Mouse (Mus musculus) inflammation-experienced regulatory T-cells, adult 6 months (primary cell): ENCODE measurements around the gene Rwdd2a. TPM values are rescaled to one million over a fixed set of nuclear protein-coding genes. Genes with fewer than 3 reads are reported as not detected.
"Not testable (repeated sequence)": the region's sequence is repeated elsewhere in the genome, so short reads cannot be mapped to it uniquely, and the experiment has no call there.

Experiments used
- ATAC-seq: one replicate; pipeline ENCODE4 v1.8.0; 2017
- polyA plus RNA-seq, 3 experiments: library from polyadenylated mRNA; unstranded; fragments of 100-300 nt; shearing (Covaris generic); gene quantifications; one replicate each; pipeline ENCODE4 v1.2.1; 2017

The Rwdd2a gene
- polyA plus RNA-seq, 3 experiments from 2014 or later = 4.6 to 5.7 (median 5.6) TPM

DNA sequence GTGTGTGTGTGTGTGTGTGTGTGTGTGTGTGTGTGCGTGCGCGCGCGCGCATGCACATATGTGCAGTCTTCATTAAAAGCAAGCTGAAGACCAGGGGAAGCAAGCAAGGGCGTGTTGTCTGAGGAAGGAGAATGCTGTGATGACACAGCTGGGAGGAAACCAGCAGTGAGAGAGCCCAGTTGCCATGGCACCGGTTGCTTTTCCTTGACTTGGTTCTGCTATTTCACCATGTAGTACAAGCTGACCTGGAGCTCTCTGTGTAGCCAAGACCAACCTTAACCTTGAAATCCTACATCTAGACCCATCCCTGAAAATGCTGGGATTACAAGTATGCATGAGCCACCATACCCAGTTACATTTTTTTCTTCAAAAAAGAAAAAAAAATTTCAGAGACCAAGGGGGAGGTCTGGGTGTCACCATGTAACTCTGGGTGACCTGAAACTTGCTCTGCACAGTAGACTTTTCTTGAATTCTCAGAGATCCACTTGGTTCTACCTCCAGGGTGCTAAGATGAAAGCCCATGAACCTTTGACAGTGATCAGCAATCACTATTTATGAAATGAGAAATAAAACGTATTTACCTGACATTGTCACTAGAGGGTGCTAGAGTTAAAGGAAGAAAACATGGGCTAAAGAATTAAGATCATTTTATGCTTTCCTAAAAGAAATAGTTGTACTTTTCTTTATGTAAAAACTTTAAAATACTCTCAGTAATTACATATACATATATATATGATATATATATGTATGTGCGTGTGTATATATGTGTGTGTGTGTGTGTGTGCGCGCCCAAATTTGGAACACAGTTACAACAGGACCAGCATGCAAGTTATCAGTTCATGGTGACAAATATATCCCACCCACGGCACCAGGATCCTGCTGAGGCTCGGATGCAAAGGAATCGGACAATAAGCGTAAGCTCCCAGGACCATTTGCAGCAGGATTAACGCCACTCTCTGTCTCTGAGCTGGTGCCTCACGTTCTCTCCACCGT lies 21.2 kb downstream of the Rwdd2a start:
- no peak for ATAC-seq

DNA sequence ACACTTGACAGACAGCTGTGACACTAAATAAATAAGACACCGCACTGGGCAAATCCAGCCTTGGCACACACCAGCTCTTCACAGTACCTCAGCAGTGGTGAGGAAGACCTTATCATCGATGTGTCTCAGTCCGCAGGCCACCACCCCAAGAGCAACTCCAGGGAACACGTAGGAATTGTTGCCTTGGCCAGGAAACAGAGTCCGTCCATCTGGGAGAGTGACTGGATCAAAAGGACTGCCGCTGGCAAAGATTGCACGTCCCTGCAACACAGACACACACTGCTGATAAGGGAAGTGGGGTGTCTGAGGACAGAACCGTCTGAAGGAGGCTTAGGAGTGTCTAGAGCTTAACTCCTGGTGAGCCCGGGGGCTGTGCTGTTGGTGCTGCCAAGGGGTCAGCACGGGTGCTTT lies 22.6 kb downstream of the Rwdd2a start:
- not testable (repeated sequence) for ATAC-seq

DNA sequence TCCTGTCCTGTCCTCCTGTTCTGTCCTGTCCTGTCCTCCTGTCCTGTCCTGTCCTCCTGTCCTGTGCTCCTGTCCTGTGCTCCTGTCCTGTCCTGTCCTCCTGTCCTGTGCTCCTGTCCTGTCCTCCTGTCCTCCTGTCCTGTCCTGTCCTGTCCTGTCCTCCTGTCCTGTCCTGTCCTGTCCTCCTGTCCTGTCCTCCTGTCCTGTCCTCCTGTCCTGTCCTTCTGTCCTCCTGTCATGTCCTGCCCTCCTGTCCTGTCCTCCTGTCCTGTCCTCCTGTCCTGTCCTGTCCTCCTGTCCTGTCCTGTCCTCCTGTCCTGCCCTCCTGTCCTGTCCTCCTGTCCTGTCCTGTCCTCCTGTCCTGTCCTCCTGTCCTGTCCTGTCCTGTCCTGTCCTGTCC lies 25.2 kb downstream of the Rwdd2a start:
- not testable (repeated sequence) for ATAC-seq

DNA sequence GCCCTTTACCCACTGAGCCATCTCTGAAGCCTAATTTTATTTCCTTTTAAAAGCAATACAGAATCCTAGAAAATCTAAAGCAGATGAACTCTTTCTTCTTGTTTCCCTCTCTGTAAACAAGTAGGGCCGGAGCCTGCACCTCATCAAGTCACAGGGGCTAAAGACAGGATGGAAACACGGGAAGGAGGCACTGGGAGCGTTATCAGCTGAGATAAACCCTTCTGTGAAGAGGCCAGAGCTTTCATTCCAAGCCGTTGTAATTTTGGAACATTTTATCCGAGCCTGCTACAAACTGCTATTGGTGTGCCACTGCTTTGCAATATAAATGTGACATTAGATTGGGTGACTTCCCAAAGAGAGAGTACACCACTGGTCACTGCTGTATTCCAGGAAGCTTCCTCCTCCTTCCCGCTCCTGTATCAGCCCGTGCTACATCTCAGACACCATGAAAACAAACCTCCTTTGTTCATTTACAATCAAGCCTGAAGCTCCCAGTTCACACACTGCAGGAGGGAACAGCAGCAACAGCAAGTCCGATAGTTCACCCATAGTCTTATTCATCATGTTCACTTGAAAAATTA lies 28.0 kb downstream of the Rwdd2a start:
- ATAC-seq = no peak

- ATAC-seq = no peak
These were observed 34.0 kb downstream of the Rwdd2a start for GRCm38 (mm10) chr9:86605776-86606175.

GRCm38 (mm10) chr9:86612091-86612490 lies 40.3 kb downstream of the Rwdd2a start:
- no peak for ATAC-seq

- ATAC-seq = no peak
These were observed 44.0 kb downstream of the Rwdd2a start for GRCm38 (mm10) chr9:86615765-86616164.

DNA sequence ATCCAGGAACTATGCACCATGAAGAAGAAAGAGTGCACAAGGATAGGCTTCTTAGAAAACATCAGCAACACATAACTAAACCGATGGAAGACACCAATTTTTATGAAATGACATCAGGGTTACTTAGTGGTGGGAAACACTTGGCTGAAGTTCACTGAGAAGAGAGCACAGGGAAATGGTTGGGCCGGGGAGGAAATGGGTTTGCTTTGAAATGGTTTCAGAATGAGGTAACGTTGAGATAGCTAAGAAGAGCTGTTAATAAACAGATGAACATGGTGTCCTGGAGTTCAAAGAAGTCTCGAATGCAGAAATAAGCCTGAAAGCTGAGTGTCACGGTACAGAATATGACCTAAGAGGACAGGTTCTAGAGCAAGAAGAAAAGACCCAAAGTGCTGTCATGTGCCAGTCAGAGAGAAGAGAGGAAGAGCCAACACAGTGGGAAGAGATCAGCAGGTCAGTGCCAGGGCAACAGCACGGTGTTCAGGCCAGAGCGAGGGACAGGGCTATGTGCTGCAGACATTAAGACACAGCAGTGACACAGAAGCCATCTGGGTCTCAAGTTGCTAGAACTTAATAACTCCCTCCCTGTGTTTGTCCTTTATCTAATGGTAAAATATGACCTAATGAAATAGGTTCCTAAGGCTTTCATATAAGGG lies 46.2 kb downstream of the Rwdd2a start:
- peak; percentile 93 for ATAC-seq

DNA sequence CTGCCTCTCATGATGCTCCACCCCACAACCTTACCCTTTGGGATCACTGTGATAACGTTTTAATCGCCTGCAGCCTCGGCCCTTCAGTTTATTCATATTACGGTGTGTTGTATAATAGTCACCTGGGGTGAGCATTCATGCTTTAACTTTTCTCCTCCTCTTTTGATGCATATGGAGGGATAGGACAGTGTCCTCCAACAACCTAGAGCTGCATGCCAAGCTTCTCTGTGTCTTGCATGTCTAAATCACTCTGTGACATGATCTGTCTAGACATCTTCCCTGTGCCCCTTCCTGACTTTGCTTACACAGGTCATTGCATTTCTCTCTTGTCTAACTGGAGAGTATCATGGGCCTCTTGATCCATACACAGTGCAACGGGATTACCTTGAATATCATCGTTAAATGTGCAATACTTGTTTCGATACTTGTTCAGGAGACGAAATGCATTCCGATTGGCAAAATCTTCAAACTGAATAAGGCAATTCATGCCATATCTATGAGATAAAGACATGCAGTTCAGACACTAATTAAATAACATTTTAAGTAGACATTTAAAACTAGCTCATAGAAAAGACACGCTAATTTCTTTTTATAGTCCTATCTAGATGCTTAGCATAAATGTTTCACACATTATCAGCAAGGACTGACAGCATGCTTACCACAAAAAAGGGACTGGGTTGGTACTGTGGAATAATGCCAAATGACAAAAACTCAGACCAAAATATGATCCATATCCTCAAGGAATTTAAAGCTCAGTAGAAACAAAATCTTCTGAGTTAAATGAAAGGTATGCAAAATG lies 47.7 kb downstream of the Rwdd2a start:
- no peak for ATAC-seq

GRCm38 (mm10) chr9:86622062-86622461 lies 50.3 kb downstream of the Rwdd2a start:
- no peak for ATAC-seq

GRCm38 (mm10) chr9:86624039-86624438 lies 52.2 kb downstream of the Rwdd2a start:
- peak; percentile 56 for ATAC-seq

Other genes starting within 250 kb of the Rwdd2a start
- gene Ube2cbp, start 107.0 kb upstream of the Rwdd2a start, polyA plus RNA-seq = 1 to 10 TPM; 1.8 to 5.2 (median 4.7) TPM
- 10 to 100 TPM; 17.3 to 41.2 (median 32.1) TPM for gene Dop1a, start 104.8 kb upstream of the Rwdd2a start, polyA plus RNA-seq
- gene Pgm3, start 149 bp upstream of the Rwdd2a start, polyA plus RNA-seq = 10 to 100 TPM; 16.4 to 21.3 (median 19.2) TPM
- under 1 TPM in 1 of 3 experiments, not detected in 2; 0.09 TPM for gene Me1, start 124.0 kb downstream of the Rwdd2a start, polyA plus RNA-seq
- not detected for gene Prss35, start 171.7 kb downstream of the Rwdd2a start, polyA plus RNA-seq